Mouse (Mus musculus): Measurements from ENCODE around the gene Luc7l2. TPM values are rescaled to one million over a fixed set of nuclear protein-coding genes. Genes with fewer than 3 reads are reported as not detected.

Gene Luc7l2
- polyA plus RNA-seq, 1 experiment: 21.1 TPM

DNA sequence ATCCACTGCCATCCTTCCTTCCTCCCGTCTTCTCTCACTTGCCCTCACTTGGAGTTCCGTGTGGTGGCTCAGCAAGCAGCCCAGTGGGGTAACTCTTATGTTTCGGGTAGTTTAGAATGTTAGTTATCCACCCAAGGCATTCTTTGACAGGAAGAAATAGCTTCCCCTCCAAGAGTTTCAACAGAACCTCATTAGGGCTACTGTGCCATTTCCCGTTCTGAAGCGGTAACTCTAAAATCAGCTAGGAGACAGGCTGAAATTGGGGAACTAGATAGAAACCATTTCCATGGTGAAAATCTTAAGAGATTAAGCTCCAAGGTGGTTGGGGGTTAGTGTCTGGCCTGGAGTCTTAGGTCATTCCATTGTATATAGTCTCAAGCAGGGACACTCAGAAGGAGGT, 90.1 kb downstream of the Luc7l2 start:
- no peak overlapping the region for H3K4me2 ChIP-seq (ENCODE audit: low read depth)
- no peak overlapping the region for H3K4me3 ChIP-seq
- H3ac ChIP-seq (ENCODE audit: control insufficient read depth, insufficient read length): no peak overlapping the region
- TF ChIP-seq POLR2AphosphoS2 (IDR thresholded peaks at IDR 0.05; ENCODE audit: insufficient read length, low read depth) (no peak), MYOG (IDR thresholded peaks at IDR 0.05; ENCODE audit: control insufficient read depth in 1 of 3, insufficient read depth in 1 of 3, insufficient read length in 2 of 3, low read depth in 2 of 3) (no peak), USF1 (IDR thresholded peaks at IDR 0.05; ENCODE audit: low read depth) (no peak), POLR2A (IDR thresholded peaks at IDR 0.05; ENCODE audit: insufficient read length, low read depth) (no peak), MYOD1 (IDR thresholded peaks at IDR 0.05; ENCODE audit: control insufficient read depth in 1 of 3, insufficient read length in 2 of 3, low read depth in 2 of 3) (no peak), CEBPB (IDR thresholded peaks at IDR 0.05; ENCODE audit: insufficient read depth, poor library complexity, severe bottlenecking) (no peak), E2F4 (IDR thresholded peaks at IDR 0.05; ENCODE audit: insufficient read depth) (no peak), SRF (IDR thresholded peaks at IDR 0.05; ENCODE audit: control insufficient read depth, insufficient read length, low read depth) (no peak), TCF3 (IDR thresholded peaks at IDR 0.05; ENCODE audit: insufficient read length, low read depth) (no peak), TCF12 (IDR thresholded peaks at IDR 0.05; ENCODE audit: insufficient read depth, poor library complexity, severe bottlenecking) (no peak), MAX (IDR thresholded peaks at IDR 0.05; ENCODE audit: low read depth) (no peak), REST (IDR thresholded peaks at IDR 0.05; ENCODE audit: insufficient read depth, insufficient read length) (no peak)
- H3K36me3 ChIP-seq (ENCODE audit: control insufficient read depth, insufficient read depth): no peaks in the 10 kb centered on the region
- H3K79me2 ChIP-seq (ENCODE audit: control insufficient read depth, insufficient read depth): no peaks in the 10 kb centered on the region
- H3K27me3 ChIP-seq (ENCODE audit: control insufficient read depth, insufficient read depth, insufficient read length): no peaks in the 10 kb centered on the region

GRCm38 (mm10) chr6:38641645-38642044, 90.5 kb downstream of the Luc7l2 start:
- no peaks in the 10 kb centered on the region for H3K27me3 ChIP-seq (ENCODE audit: control insufficient read depth, insufficient read depth, insufficient read length)
- H3K36me3 ChIP-seq (ENCODE audit: control insufficient read depth, insufficient read depth): no peaks in the 10 kb centered on the region
- no peak overlapping the region for H3K4me2 ChIP-seq (ENCODE audit: low read depth)
- H3K79me2 ChIP-seq (ENCODE audit: control insufficient read depth, insufficient read depth): no peaks in the 10 kb centered on the region
- TF ChIP-seq CEBPB (IDR thresholded peaks at IDR 0.05; ENCODE audit: insufficient read depth, poor library complexity, severe bottlenecking): no peak
- no peak for TF ChIP-seq SRF (IDR thresholded peaks at IDR 0.05; ENCODE audit: control insufficient read depth, insufficient read length, low read depth)
- no peak for TF ChIP-seq TCF12 (IDR thresholded peaks at IDR 0.05; ENCODE audit: insufficient read depth, poor library complexity, severe bottlenecking)
- TF ChIP-seq MAX (IDR thresholded peaks at IDR 0.05; ENCODE audit: low read depth): no peak
- H3ac ChIP-seq (ENCODE audit: control insufficient read depth, insufficient read length): no peak overlapping the region
- no peak overlapping the region for H3K4me3 ChIP-seq

DNA sequence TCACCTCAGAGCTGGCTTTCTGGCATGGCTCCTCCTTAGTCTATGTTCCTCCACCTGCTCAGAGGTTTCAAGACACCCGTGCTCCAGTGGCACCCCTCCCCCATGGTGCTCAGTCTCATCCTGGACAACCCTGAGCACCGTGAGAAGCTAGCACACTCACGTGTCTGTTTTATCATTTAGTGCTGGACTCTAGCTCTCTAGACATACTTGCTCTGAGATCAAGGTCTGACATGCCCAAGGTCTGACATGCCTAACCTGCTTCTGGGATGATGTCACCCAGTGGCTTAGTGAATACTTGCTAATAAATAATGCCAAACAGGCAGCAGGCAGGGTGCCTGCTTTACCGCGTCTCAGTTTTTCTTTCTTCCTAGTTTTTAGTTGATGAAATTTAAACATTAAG, 91.5 kb downstream of the Luc7l2 start:
- Histone ChIP-seq H3K4me3 (no peak overlapping the region), H3K27me3 (ENCODE audit: control insufficient read depth, insufficient read depth, insufficient read length) (no peaks in the 10 kb centered on the region), H3K36me3 (ENCODE audit: control insufficient read depth, insufficient read depth) (no peaks in the 10 kb centered on the region), H3K79me2 (ENCODE audit: control insufficient read depth, insufficient read depth) (no peaks in the 10 kb centered on the region), H3K4me2 (ENCODE audit: low read depth) (no peak overlapping the region), H3ac (ENCODE audit: control insufficient read depth, insufficient read length) (no peak overlapping the region)
- no peak for TF ChIP-seq USF1 (IDR thresholded peaks at IDR 0.05; ENCODE audit: low read depth)
- TF ChIP-seq POLR2AphosphoS2 (IDR thresholded peaks at IDR 0.05; ENCODE audit: insufficient read length, low read depth): no peak
- no peak for TF ChIP-seq POLR2A (IDR thresholded peaks at IDR 0.05; ENCODE audit: insufficient read length, low read depth)
- TF ChIP-seq REST (IDR thresholded peaks at IDR 0.05; ENCODE audit: insufficient read depth, insufficient read length): no peak

- TF ChIP-seq REST (IDR thresholded peaks at IDR 0.05; ENCODE audit: insufficient read depth, insufficient read length) (no peak), MYOD1 (IDR thresholded peaks at IDR 0.05; ENCODE audit: control insufficient read depth in 1 of 3, insufficient read length in 2 of 3, low read depth in 2 of 3) (peak in 2 of 3 experiments; percentile 63 to 73), POLR2AphosphoS2 (IDR thresholded peaks at IDR 0.05; ENCODE audit: insufficient read length, low read depth) (no peak), MYOG (IDR thresholded peaks at IDR 0.05; ENCODE audit: control insufficient read depth in 1 of 3, insufficient read depth in 1 of 3, insufficient read length in 2 of 3, low read depth in 2 of 3) (no peak)
- H3K4me2 ChIP-seq (ENCODE audit: low read depth): no peak overlapping the region
- H3K27me3 ChIP-seq (ENCODE audit: control insufficient read depth, insufficient read depth, insufficient read length): no peaks in the 10 kb centered on the region
Observed at GRCm38 (mm10) chr6:38643039-38643438, 91.9 kb downstream of the Luc7l2 start.

GRCm38 (mm10) chr6:38649545-38649944, 98.4 kb downstream of the Luc7l2 start:
- no peak overlapping the region for H3K4me3 ChIP-seq
- no peak for TF ChIP-seq SRF (IDR thresholded peaks at IDR 0.05; ENCODE audit: control insufficient read depth, insufficient read length, low read depth)
- no peak for TF ChIP-seq MYOG (IDR thresholded peaks at IDR 0.05; ENCODE audit: control insufficient read depth in 1 of 3, insufficient read depth in 1 of 3, insufficient read length in 2 of 3, low read depth in 2 of 3)
- TF ChIP-seq USF1 (IDR thresholded peaks at IDR 0.05; ENCODE audit: low read depth): no peak
- no peak for TF ChIP-seq TCF3 (IDR thresholded peaks at IDR 0.05; ENCODE audit: insufficient read length, low read depth)
- no peak for TF ChIP-seq TCF12 (IDR thresholded peaks at IDR 0.05; ENCODE audit: insufficient read depth, poor library complexity, severe bottlenecking)
- TF ChIP-seq REST (IDR thresholded peaks at IDR 0.05; ENCODE audit: insufficient read depth, insufficient read length): no peak
- no peak for TF ChIP-seq POLR2A (IDR thresholded peaks at IDR 0.05; ENCODE audit: insufficient read length, low read depth)
- TF ChIP-seq POLR2AphosphoS2 (IDR thresholded peaks at IDR 0.05; ENCODE audit: insufficient read length, low read depth): no peak
- no peak for TF ChIP-seq CEBPB (IDR thresholded peaks at IDR 0.05; ENCODE audit: insufficient read depth, poor library complexity, severe bottlenecking)
- no peak for TF ChIP-seq E2F4 (IDR thresholded peaks at IDR 0.05; ENCODE audit: insufficient read depth)
- H3K36me3 ChIP-seq (ENCODE audit: control insufficient read depth, insufficient read depth): no peaks in the 10 kb centered on the region
- H3K79me2 ChIP-seq (ENCODE audit: control insufficient read depth, insufficient read depth): no peaks in the 10 kb centered on the region
- H3K27me3 ChIP-seq (ENCODE audit: control insufficient read depth, insufficient read depth, insufficient read length): no peaks in the 10 kb centered on the region
- no peak overlapping the region for H3ac ChIP-seq (ENCODE audit: control insufficient read depth, insufficient read length)
- no peak overlapping the region for H3K4me2 ChIP-seq (ENCODE audit: low read depth)

More at GRCm38 (mm10) chr6:38643039-38643438, 91.9 kb downstream of the Luc7l2 start:
- no peaks in the 10 kb centered on the region for H3K36me3 ChIP-seq (ENCODE audit: control insufficient read depth, insufficient read depth)
- no peak overlapping the region for H3ac ChIP-seq (ENCODE audit: control insufficient read depth, insufficient read length)
- no peaks in the 10 kb centered on the region for H3K79me2 ChIP-seq (ENCODE audit: control insufficient read depth, insufficient read depth)
- no peak overlapping the region for H3K4me3 ChIP-seq

All from myocyte (in vitro differentiated cells).